Mouse (Mus musculus): ENCODE data around the gene Kcnh7. TPM values are rescaled to one million over a fixed set of nuclear protein-coding genes. Genes with fewer than 3 reads are reported as not detected.

Kcnh7 gene
- polyA plus RNA-seq, 1 experiment from 2014 or later = 0.20 TPM

GRCm38 (mm10) chr2:62928494-62928893 lies 255.6 kb downstream of the Kcnh7 start:
- ATAC-seq (ENCODE audit: insufficient number of reproducible peaks, insufficient read depth, low FRiP score, low TSS enrichment, low read depth) = no peak
- Histone ChIP-seq H3K27me3 (no peaks in the 10 kb centered on the region), H3K9me3 (no peaks in the 10 kb centered on the region), H3K9ac (replicated peaks) (no peak overlapping the region), H3K4me1 (replicated peaks) (no peaks in the 10 kb centered on the region), H3K4me2 (no peak overlapping the region), H3K27ac (no peak overlapping the region), H3K36me3 (no peaks in the 10 kb centered on the region), H3K4me3 (replicated peaks) (no peak overlapping the region)
- 83% methylated on average over 3 of the region's 3 CpGs for WGBS

- Histone ChIP-seq H3K4me1 (replicated peaks) (no peaks in the 10 kb centered on the region), H3K9me3 (no peaks in the 10 kb centered on the region), H3K4me2 (no peak overlapping the region), H3K4me3 (replicated peaks) (no peak overlapping the region), H3K36me3 (no peaks in the 10 kb centered on the region), H3K27me3 (no peaks in the 10 kb centered on the region), H3K27ac (no peak overlapping the region), H3K9ac (replicated peaks) (no peak overlapping the region)
- ATAC-seq (ENCODE audit: insufficient number of reproducible peaks, insufficient read depth, low FRiP score, low TSS enrichment, low read depth) = no peak
- WGBS = 15% methylated on average over 3 of the region's 3 CpGs
These were observed 256.0 kb downstream of the Kcnh7 start for GRCm38 (mm10) chr2:62928065-62928464.

- Histone ChIP-seq H3K4me3 (replicated peaks) (no peak overlapping the region), H3K9ac (replicated peaks) (no peak overlapping the region), H3K27ac (no peak overlapping the region), H3K27me3 (no peaks in the 10 kb centered on the region), H3K4me1 (replicated peaks) (no peaks in the 10 kb centered on the region), H3K9me3 (no peaks in the 10 kb centered on the region), H3K4me2 (no peak overlapping the region), H3K36me3 (no peaks in the 10 kb centered on the region)
- WGBS = 65% methylated on average over 4 of the region's 4 CpGs
- no peak for ATAC-seq (ENCODE audit: insufficient number of reproducible peaks, insufficient read depth, low FRiP score, low TSS enrichment, low read depth)
These were observed 260.3 kb downstream of the Kcnh7 start for GRCm38 (mm10) chr2:62923803-62924202.

GRCm38 (mm10) chr2:62907688-62908087 lies 276.4 kb downstream of the Kcnh7 start:
- H3K4me3 ChIP-seq (replicated peaks) = no peak overlapping the region
- no peak overlapping the region for H3K4me2 ChIP-seq
- H3K27me3 ChIP-seq = no peaks in the 10 kb centered on the region
- H3K4me1 ChIP-seq (replicated peaks) = no peaks in the 10 kb centered on the region
- H3K27ac ChIP-seq = no peak overlapping the region
- WGBS = 87% methylated on average over 3 of the region's 3 CpGs
- no peaks in the 10 kb centered on the region for H3K36me3 ChIP-seq
- no peak for ATAC-seq (ENCODE audit: insufficient number of reproducible peaks, insufficient read depth, low FRiP score, low TSS enrichment, low read depth)
- H3K9me3 ChIP-seq = no peaks in the 10 kb centered on the region
- no peak overlapping the region for H3K9ac ChIP-seq (replicated peaks)

- H3K9me3 ChIP-seq = no peaks in the 10 kb centered on the region
- no peak overlapping the region for H3K4me3 ChIP-seq (replicated peaks)
- 60% methylated on average over 1 of the region's 1 CpGs for WGBS
- no peaks in the 10 kb centered on the region for H3K36me3 ChIP-seq
- H3K27me3 ChIP-seq = no peaks in the 10 kb centered on the region
- H3K4me1 ChIP-seq (replicated peaks) = no peaks in the 10 kb centered on the region
- no peak for ATAC-seq (ENCODE audit: insufficient number of reproducible peaks, insufficient read depth, low FRiP score, low TSS enrichment, low read depth)
- H3K9ac ChIP-seq (replicated peaks) = no peak overlapping the region
- H3K27ac ChIP-seq = no peak overlapping the region
- no peak overlapping the region for H3K4me2 ChIP-seq
These were observed 281.4 kb downstream of the Kcnh7 start for GRCm38 (mm10) chr2:62902363-62903353.

DNA sequence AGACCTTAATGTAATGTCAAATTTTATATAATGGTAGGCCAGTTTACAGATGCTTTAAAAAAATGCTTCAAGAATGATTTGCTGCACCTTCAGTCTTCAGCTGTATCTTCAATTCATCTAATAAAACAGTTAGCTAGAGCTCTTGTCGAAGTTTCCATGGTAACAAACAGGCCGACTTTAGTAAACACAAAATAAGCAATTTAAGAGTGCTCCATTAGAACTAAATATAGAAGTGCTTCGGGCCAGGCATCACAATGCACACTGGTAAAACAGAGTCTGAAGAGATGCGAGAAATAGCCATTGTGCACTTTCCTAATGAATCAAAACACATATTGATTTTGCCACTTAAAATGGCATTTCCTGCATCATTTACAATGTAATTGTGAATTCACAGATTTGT lies 305.3 kb downstream of the Kcnh7 start:
- H3K9me3 ChIP-seq = no peaks in the 10 kb centered on the region
- no peak overlapping the region for H3K9ac ChIP-seq (replicated peaks)
- H3K27ac ChIP-seq = no peak overlapping the region
- H3K4me2 ChIP-seq = no peak overlapping the region
- H3K4me1 ChIP-seq (replicated peaks) = no peaks in the 10 kb centered on the region
- H3K4me3 ChIP-seq (replicated peaks) = no peak overlapping the region
- no peaks in the 10 kb centered on the region for H3K36me3 ChIP-seq
- whole genome bisulfite sequencing = 81% methylated on average over 4 of the region's 4 CpGs
- ATAC-seq (ENCODE audit: insufficient number of reproducible peaks, insufficient read depth, low FRiP score, low TSS enrichment, low read depth) = no peak
- no peaks in the 10 kb centered on the region for H3K27me3 ChIP-seq

DNA sequence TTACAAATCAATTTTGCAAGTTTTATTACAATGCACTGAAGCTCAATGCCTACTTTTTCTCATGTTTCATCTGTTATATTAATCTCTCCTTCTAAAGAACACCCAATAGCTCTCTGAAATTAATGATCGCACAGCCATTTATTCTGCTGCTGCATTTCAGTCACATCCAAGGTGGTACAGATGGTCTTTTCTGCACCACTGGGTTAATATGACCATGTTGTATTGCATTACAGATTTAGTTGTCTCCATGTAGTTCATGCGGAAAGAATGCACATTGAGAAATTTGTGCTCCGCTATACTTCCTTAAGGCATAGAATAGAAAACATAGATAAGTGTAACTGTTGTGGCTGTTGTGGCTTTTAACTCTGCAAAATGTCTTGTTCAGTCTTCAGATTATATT lies 328.7 kb downstream of the Kcnh7 start:
- Histone ChIP-seq H3K9me3 (no peaks in the 10 kb centered on the region), H3K27ac (no peak overlapping the region), H3K4me2 (no peak overlapping the region), H3K4me3 (replicated peaks) (no peak overlapping the region), H3K27me3 (no peaks in the 10 kb centered on the region), H3K4me1 (replicated peaks) (no peaks in the 10 kb centered on the region), H3K9ac (replicated peaks) (no peak overlapping the region), H3K36me3 (no peaks in the 10 kb centered on the region)
- no peak for ATAC-seq (ENCODE audit: insufficient number of reproducible peaks, insufficient read depth, low FRiP score, low TSS enrichment, low read depth)
- WGBS = 91% methylated on average over 3 of the region's 3 CpGs

- 78% methylated on average over 1 of the region's 1 CpGs for WGBS
- Histone ChIP-seq H3K36me3 (no peaks in the 10 kb centered on the region), H3K9me3 (no peaks in the 10 kb centered on the region), H3K4me2 (no peak overlapping the region), H3K9ac (replicated peaks) (no peak overlapping the region), H3K27ac (no peak overlapping the region), H3K27me3 (no peaks in the 10 kb centered on the region), H3K4me1 (replicated peaks) (no peaks in the 10 kb centered on the region), H3K4me3 (replicated peaks) (no peak overlapping the region)
- no peak for ATAC-seq (ENCODE audit: insufficient number of reproducible peaks, insufficient read depth, low FRiP score, low TSS enrichment, low read depth)
These were observed 341.5 kb downstream of the Kcnh7 start for GRCm38 (mm10) chr2:62842630-62843029.

DNA sequence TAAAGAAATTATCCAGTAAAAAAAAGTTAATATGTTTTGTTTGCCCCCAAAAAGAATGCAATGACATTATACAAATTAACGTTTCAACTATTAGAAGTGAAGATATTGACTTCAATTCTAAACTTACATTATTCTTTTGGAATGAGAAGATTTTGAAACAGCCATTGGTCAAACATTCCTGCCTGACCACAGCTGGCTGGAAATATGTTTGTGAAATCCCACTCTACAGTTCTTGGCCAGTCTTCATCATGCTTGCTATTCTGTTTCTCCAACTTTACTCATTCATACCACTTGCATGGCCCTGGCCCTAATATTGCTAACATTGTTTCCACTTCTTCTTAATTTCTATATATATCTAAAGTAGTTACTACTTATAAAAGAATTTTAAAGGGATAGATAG lies 349.8 kb downstream of the Kcnh7 start:
- H3K36me3 ChIP-seq = no peaks in the 10 kb centered on the region

DNA sequence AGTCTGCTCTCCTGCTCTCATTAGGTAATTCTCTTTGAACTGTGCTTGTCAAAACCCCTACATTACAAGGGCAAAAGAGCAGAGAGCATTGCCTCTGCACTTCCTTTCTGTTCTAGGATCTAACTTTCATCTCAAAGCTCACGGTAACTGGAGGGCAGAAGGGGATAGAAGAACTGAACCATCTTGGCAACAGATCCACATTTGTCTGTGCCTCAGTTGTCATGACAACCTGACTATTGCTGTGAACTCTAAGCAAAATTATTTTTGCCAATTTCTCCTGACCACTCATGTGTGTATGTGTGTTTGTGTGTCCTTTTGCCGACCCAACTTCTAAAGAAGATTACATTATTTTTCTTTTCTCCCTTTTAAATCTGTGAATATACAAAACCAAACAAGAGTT lies 364.9 kb downstream of the Kcnh7 start:
- 74% methylated on average over 2 of the region's 2 CpGs for WGBS

More for the DNA sequence above, 349.8 kb downstream of the Kcnh7 start:
- no peaks in the 10 kb centered on the region for H3K4me1 ChIP-seq (replicated peaks)
- no peaks in the 10 kb centered on the region for H3K9me3 ChIP-seq
- H3K27me3 ChIP-seq = no peaks in the 10 kb centered on the region
- no peak overlapping the region for H3K4me2 ChIP-seq
- no peak overlapping the region for H3K9ac ChIP-seq (replicated peaks)
- no peak overlapping the region for H3K4me3 ChIP-seq (replicated peaks)
- no peak overlapping the region for H3K27ac ChIP-seq
- ATAC-seq (ENCODE audit: insufficient number of reproducible peaks, insufficient read depth, low FRiP score, low TSS enrichment, low read depth) = no peak
- WGBS = 85% methylated on average over 1 of the region's 1 CpGs

DNA sequence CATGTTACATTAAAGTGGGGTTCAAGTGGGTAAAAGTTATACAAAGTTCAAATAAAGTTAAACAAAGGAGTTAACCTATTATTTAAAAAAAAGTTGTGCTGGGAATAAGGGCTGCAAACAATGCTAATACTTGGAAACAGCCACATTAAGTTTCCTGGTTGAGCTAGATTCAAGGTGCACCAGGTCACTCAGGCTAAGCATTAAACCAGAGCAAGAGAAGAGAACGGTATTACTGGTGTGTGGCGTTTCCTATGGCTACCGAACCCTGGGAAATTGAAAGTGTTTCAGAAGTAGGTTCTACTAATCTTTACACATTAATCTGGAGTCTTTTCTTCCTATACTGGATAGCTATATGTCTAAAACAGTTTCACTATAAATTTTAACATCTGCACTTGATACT lies 368.1 kb downstream of the Kcnh7 start:
- no peak for ATAC-seq (ENCODE audit: insufficient number of reproducible peaks, insufficient read depth, low FRiP score, low TSS enrichment, low read depth)
- Histone ChIP-seq H3K4me2 (no peak overlapping the region), H3K9ac (replicated peaks) (no peak overlapping the region), H3K27me3 (no peaks in the 10 kb centered on the region), H3K27ac (no peak overlapping the region), H3K36me3 (no peaks in the 10 kb centered on the region), H3K4me3 (replicated peaks) (no peak overlapping the region), H3K4me1 (replicated peaks) (no peaks in the 10 kb centered on the region), H3K9me3 (no peaks in the 10 kb centered on the region)
- WGBS = 84% methylated on average over 3 of the region's 3 CpGs

More for the DNA sequence above, 364.9 kb downstream of the Kcnh7 start:
- H3K4me3 ChIP-seq (replicated peaks) = no peak overlapping the region
- H3K9ac ChIP-seq (replicated peaks) = no peak overlapping the region
- H3K4me2 ChIP-seq = no peak overlapping the region
- no peaks in the 10 kb centered on the region for H3K4me1 ChIP-seq (replicated peaks)
- H3K27ac ChIP-seq = no peak overlapping the region
- ATAC-seq (ENCODE audit: insufficient number of reproducible peaks, insufficient read depth, low FRiP score, low TSS enrichment, low read depth) = no peak
- H3K36me3 ChIP-seq = no peaks in the 10 kb centered on the region
- no peaks in the 10 kb centered on the region for H3K27me3 ChIP-seq
- no peaks in the 10 kb centered on the region for H3K9me3 ChIP-seq

GRCm38 (mm10) chr2:62808813-62809212 lies 375.3 kb downstream of the Kcnh7 start:
- no peak overlapping the region for H3K4me3 ChIP-seq (replicated peaks)
- no peaks in the 10 kb centered on the region for H3K36me3 ChIP-seq
- H3K4me1 ChIP-seq (replicated peaks) = no peaks in the 10 kb centered on the region
- no peaks in the 10 kb centered on the region for H3K27me3 ChIP-seq
- no peak overlapping the region for H3K9ac ChIP-seq (replicated peaks)
- WGBS = 64% methylated on average over 4 of the region's 4 CpGs
- H3K4me2 ChIP-seq = no peak overlapping the region
- H3K27ac ChIP-seq = no peak overlapping the region
- no peaks in the 10 kb centered on the region for H3K9me3 ChIP-seq
- ATAC-seq (ENCODE audit: insufficient number of reproducible peaks, insufficient read depth, low FRiP score, low TSS enrichment, low read depth) = no peak

Data from limb, embryonic 12.5 days (tissue).